Mouse (Mus musculus) cerebral cortex, adult 2 months (tissue): Measurements from ENCODE around the gene Ralgps2.

Source experiments
- WGBS: fragments of 180-500 bp; shearing (Covaris S2); methylation state at CpG from one replicate; pipeline ENCODE4 v1.1.7; 2018; 5-methylcytosine and 5-hydroxymethylcytosine counted together

Gene Ralgps2

GRCm38 (mm10) chr1:156769621-156770297 is 169.7 kb downstream of the Ralgps2 start:
- WGBS = 77% methylated on average over 18 of the region's 18 CpGs

GRCm38 (mm10) chr1:156769163-156769562 is 170.3 kb downstream of the Ralgps2 start:
- WGBS = 74% methylated on average over 5 of the region's 5 CpGs

GRCm38 (mm10) chr1:156765311-156765710 is 174.1 kb downstream of the Ralgps2 start:
- WGBS = 67% methylated on average over 3 of the region's 3 CpGs

DNA sequence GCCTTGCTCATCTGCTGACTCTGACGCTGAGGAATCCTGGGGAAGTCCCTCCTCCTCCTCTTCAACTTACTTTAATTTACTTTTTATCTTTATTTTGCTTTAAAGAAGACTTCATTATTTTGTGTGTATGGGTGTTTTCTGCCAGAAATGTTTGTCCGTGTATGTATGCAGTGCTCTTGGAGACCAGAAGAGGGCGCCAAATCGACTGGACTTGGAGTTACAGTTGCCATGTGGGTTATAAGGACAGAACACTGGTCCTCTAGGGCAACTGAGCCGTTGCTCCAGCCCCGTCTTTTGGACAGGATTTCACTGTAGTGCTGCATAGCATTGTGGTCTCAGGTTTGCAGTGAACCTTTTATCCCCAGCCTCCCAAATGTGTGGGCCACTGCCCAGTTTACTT is 174.8 kb downstream of the Ralgps2 start:
- WGBS = 72% methylated on average over 6 of the region's 6 CpGs

GRCm38 (mm10) chr1:156763280-156763679 is 176.1 kb downstream of the Ralgps2 start:
- 88% methylated on average over 6 of the region's 6 CpGs for WGBS

DNA sequence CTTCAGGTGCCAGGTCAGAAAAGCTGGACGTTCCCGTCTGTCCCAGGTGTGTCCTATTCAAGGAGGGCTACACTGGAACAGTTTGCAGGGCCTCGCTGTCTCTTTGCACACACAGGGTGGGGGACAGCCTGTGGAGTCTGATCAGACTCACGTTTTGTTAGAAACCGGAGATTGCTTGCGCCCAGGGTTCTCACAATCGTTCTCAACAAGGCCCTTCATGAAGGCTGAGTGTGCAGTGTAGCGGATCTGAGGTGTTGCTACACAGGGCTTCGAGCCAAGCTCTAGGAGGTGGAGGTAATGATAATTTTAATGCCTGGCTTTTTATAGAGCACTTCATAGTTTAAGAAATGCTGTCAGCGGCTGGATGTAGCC is 178.0 kb downstream of the Ralgps2 start:
- 64% methylated on average over 10 of the region's 10 CpGs for WGBS

DNA sequence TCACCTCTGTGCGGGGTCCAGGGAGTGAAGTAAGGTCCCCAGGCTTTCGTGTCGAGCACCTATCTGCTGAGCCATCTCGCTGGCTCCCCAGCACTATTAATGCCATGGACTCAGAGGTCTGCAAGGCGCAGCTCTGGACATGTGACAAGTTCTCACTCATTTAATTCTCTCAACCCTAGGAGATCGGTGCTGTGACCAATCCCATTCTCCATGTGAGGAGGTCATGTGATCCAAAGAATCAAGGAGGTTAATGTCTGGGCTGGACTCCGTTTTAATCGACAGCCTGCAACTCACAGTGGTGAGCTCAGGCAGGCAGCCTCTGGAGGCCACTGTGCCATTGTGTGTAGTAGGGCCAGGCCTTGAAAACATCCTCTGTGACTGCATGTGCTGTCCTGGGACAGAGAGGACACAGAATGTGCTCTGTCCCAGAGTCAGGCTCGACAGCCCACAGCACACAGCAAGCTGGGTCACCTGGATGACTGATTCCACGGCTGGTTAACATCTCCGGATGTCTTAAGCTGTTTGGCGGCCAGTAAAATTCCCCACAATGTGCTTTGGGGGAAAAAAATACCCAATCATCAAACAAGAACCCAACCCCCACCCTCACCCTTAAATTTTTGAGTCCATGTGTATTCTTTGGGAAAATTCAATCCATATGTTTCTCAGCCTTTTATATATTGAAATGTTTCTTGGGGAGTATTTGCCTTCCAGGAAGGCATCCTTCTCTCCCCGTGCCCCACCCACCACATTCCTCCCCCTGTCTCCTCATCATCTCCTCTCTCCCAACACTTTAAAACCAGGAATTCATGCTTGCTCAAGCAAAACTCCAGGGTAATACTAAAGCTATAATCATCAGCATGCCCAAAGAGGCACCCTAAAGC is 178.6 kb downstream of the Ralgps2 start:
- 86% methylated on average over 13 of the region's 13 CpGs for WGBS

GRCm38 (mm10) chr1:156758326-156758725 is 181.1 kb downstream of the Ralgps2 start:
- WGBS = 83% methylated on average over 4 of the region's 4 CpGs

- 46% methylated on average over 15 of the region's 15 CpGs for WGBS
Observed at GRCm38 (mm10) chr1:156754608-156755413, 184.6 kb downstream of the Ralgps2 start.
